Mouse (Mus musculus) CH12.LX (cell line): ENCODE data around the gene Hsd3b7. TPM values are rescaled to one million over a fixed set of nuclear protein-coding genes. Genes with fewer than 3 reads are reported as not detected.

Experiments used
- DNase-seq: peaks from one replicate; pipeline ENCODE4 v3.0.0-alpha.2; 2013; ENCODE audit errors: extremely low read depth
- H3K27ac ChIP-seq: 2 replicates; pipeline ENCODE4 v1.5.1; 2012; ENCODE audit warnings: low read depth, mild to moderate bottlenecking, control low read depth, moderate library complexity; ENCODE audit not compliant: insufficient read depth
- H3K27me3 ChIP-seq: replicated peaks from 2 replicates; pipeline ENCODE3; 2012; ENCODE audit warnings: inconsistent platforms
- H3K36me3 ChIP-seq, 2 experiments: replicated peaks in 1 of 2; 2 replicates each; pipeline versions ENCODE3 to v1.6.1; 2012; ENCODE audit warnings: inconsistent platforms in 1 of 2, low read length in 1 of 2, mild to moderate bottlenecking in 1 of 2, mixed read lengths in 1 of 2, moderate library complexity in 1 of 2; ENCODE audit not compliant: control insufficient read depth in 1 of 2, insufficient read depth in 1 of 2
- H3K4me1 ChIP-seq, 2 experiments: 2 replicates each; pipeline ENCODE4 v1.6.1; 2012; ENCODE audit warnings: inconsistent platforms in 1 of 2, moderate library complexity in 1 of 2; ENCODE audit not compliant: insufficient read depth in 2 of 2, control insufficient read depth in 1 of 2
- H3K4me2 ChIP-seq: 2 replicates; pipeline ENCODE4 v1.6.1; 2012; ENCODE audit warnings: low read depth, mild to moderate bottlenecking, control low read depth; ENCODE audit not compliant: poor library complexity, insufficient read depth, severe bottlenecking
- H3K4me3 ChIP-seq, 3 experiments: fragments of 150-350 bp in 1 of 3; sonication (generic) in 1 of 3; replicated peaks in 1 of 3; 2 replicates each; pipeline versions ENCODE3 to v1.5.1; 2011 to 2012; ENCODE audit warnings: low read depth in 2 of 3, low read length in 2 of 3, mild to moderate bottlenecking in 2 of 3, moderate library complexity in 2 of 3, control low read depth in 1 of 3, improper control_type of control experiment in 1 of 3, inconsistent platforms in 1 of 3, mixed read lengths in 1 of 3; ENCODE audit not compliant: poor library complexity in 1 of 3
- H3K79me2 ChIP-seq: replicated peaks from 2 replicates; pipeline ENCODE4 v1.6.1; 2012; ENCODE audit warnings: mild to moderate bottlenecking, moderate library complexity; ENCODE audit not compliant: control insufficient read depth, poor library complexity, insufficient read depth, severe bottlenecking; ENCODE audit errors: extremely low read depth
- H3K9ac ChIP-seq: 2 replicates; pipeline ENCODE4 v1.6.1; 2012; ENCODE audit warnings: low read depth, mild to moderate bottlenecking, control low read depth, moderate library complexity; ENCODE audit not compliant: insufficient read depth
- H3K9me3 ChIP-seq: replicated peaks from 2 replicates; pipeline ENCODE3; 2012; ENCODE audit warnings: low read length, inconsistent platforms, mixed read lengths
- CHD2 ChIP-seq: IDR thresholded peaks from 2 replicates; pipeline ENCODE4 v1.6.1; 2011; ENCODE audit warnings: low read length, improper control_type of control experiment
- CTCF ChIP-seq, 2 experiments: IDR thresholded peaks in 1 of 2; conservative IDR thresholded peaks in 1 of 2; 2 replicates each; pipeline ENCODE4 v1.5.1; 2011 to 2012; ENCODE audit warnings: low read depth in 2 of 2, low read length in 2 of 2, improper control_type of control experiment in 1 of 2, inconsistent platforms in 1 of 2, mild to moderate bottlenecking in 1 of 2, moderate library complexity in 1 of 2
- E2F4 ChIP-seq: IDR thresholded peaks from 2 replicates; pipeline ENCODE4 v1.6.1; 2011; ENCODE audit warnings: low read depth, low read length, improper control_type of control experiment; ENCODE audit not compliant: insufficient replicate concordance
- ELF1 ChIP-seq: IDR thresholded peaks from 2 replicates; pipeline ENCODE4 v1.6.1; 2014; ENCODE audit warnings: low read depth, mild to moderate bottlenecking, inconsistent platforms, low read length, improper control_type of control experiment
- GABPA ChIP-seq: IDR thresholded peaks from 2 replicates; pipeline ENCODE4 v1.6.1; 2012; ENCODE audit warnings: low read depth, low read length, improper control_type of control experiment, inconsistent platforms; ENCODE audit not compliant: insufficient replicate concordance
- HCFC1 ChIP-seq: IDR thresholded peaks from 2 replicates; pipeline ENCODE4 v1.6.1; 2012; ENCODE audit warnings: low read depth, mild to moderate bottlenecking, inconsistent platforms, low read length, improper control_type of control experiment
- JUND ChIP-seq: conservative IDR thresholded peaks from 2 replicates; pipeline ENCODE4 v1.6.1; 2011; ENCODE audit warnings: low read depth, low read length, improper control_type of control experiment
- MYC ChIP-seq: IDR thresholded peaks from 2 replicates; pipeline ENCODE4 v1.6.1; 2011; ENCODE audit warnings: low read depth, mild to moderate bottlenecking, improper control_type of control experiment, low read length
- NELFE ChIP-seq: IDR thresholded peaks from 2 replicates; pipeline ENCODE4 v1.6.1; 2011; ENCODE audit warnings: low read depth, low read length, improper control_type of control experiment
- POLR2AphosphoS2 ChIP-seq: IDR thresholded peaks from 2 replicates; pipeline ENCODE4 v1.6.1; 2011; ENCODE audit warnings: low read depth, low read length, improper control_type of control experiment
- RAD21 ChIP-seq: IDR thresholded peaks from 2 replicates; pipeline ENCODE4 v1.6.1; 2011; ENCODE audit warnings: low read depth, mild to moderate bottlenecking, low read length, improper control_type of control experiment, moderate library complexity
- SMC3 ChIP-seq: IDR thresholded peaks from 2 replicates; pipeline ENCODE4 v1.6.1; 2011; ENCODE audit warnings: low read depth, low read length, improper control_type of control experiment
- UBTF ChIP-seq: IDR thresholded peaks from 2 replicates; pipeline ENCODE4 v1.6.1; 2012; ENCODE audit warnings: low read depth, mild to moderate bottlenecking, inconsistent platforms, low read length, improper control_type of control experiment, moderate library complexity
- ZC3H11A ChIP-seq: IDR thresholded peaks from 2 replicates; pipeline ENCODE4 v1.6.1; 2012; ENCODE audit warnings: low read depth, mild to moderate bottlenecking, inconsistent platforms, low read length, improper control_type of control experiment
- ZKSCAN1 ChIP-seq: IDR thresholded peaks from 2 replicates; pipeline ENCODE4 v1.6.1; 2012; ENCODE audit warnings: low read depth, inconsistent platforms, low read length, improper control_type of control experiment, borderline replicate concordance
- ZNF384 ChIP-seq: IDR thresholded peaks from 2 replicates; pipeline ENCODE4 v1.6.1; 2012; ENCODE audit warnings: low read depth, low read length, improper control_type of control experiment, inconsistent platforms
- dilution Hi-C: fragments of 300-500 bp; cut with MboI; formaldehyde crosslinking; loops from 2 replicates; pipeline ENCODE4 v1.14.3; 2020; ENCODE audit warnings: low sequenced_read_pairs; ENCODE audit not compliant: extremely low pct_unique_long_range_greater_than_20kb, extremely low pct_ligation_motif_present
- in situ Hi-C: fragments of 300-500 bp; cut with MboI; formaldehyde crosslinking; loops from 3 replicates; pipeline ENCODE4 v1.14.3; 2019; ENCODE audit warnings: low sequenced_read_pairs, low pct_ligation_motif_present, low pct_unique_long_range_greater_than_20kb, mixed read lengths
- polyA plus RNA-seq: library from polyadenylated mRNA; unstranded; fragments of >175 nt; gene quantifications from 2 replicates; pipeline ENCODE4 v1.2.1, GENCODE M21; 2012; ENCODE audit warnings: low read depth; ENCODE audit not compliant: insufficient read length
- total RNA-seq, 2 experiments: library from RNA; depleted of rRNA; stranded (reverse); fragments of 300-350 nt in 1 of 2; fragments of >200 nt in 1 of 2; gene quantifications; 2 replicates each; pipeline ENCODE4 v1.2.3; 2012 to 2014

The Hsd3b7 gene
- total and polyA plus RNA-seq, 3 experiments: 0.99 to 6.8 (median 4.2) TPM

DNA sequence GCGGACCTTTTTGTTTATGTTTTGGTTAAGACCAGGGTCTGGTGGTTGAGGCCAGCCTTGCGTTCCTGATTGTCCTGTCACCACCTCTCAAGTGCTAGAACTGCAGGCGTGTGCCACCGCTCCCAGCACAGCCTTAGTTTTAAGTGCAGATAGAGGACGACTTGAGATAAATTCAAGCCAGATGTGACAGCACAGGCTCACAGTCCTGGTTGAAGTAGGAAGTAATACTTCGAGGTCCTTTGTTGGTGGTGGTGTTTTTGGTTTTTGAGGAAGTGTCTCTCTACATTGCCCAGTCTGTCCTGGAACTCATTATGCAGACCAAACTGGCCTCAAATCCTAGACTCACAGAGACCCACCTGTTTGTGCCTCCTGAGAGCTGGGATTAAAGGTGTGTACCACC, 40.7 kb upstream of the Hsd3b7 start:
- in situ Hi-C loops: loop anchor here (5.0 to 25.0 kb wide), 3 partner anchors 77 to 657 kb away; no protein-coding TSS in a partner anchor
- peaks cover 20 to 68% of the 10 kb centered on the region in 2 experiments for H3K36me3 ChIP-seq

DNA sequence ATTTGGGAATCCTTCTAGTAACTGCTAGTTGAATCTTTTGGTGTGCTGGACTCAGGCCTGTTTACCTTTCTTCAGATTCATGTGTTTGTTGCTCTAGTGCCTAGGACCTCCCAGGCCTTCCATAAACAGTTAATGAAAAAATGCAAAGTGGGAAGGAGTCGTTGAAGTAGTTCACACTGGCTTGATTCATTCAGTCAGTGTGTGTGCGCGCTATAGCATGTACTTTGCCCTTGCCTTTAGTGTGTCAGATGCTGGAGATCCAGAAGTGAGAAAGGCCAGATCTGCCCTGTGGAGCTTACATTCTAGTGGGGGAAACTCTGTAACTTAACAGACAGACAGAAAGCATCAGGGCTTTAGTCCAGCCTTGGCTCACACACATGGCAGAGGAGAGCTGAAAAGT, 39.9 kb upstream of the Hsd3b7 start:
- no peak overlapping the region for H3K9ac ChIP-seq
- TF ChIP-seq GABPA (no peak), HCFC1 (no peak), NELFE (no peak), POLR2AphosphoS2 (no peak), CTCF (conservative IDR thresholded peaks at IDR 0.05 in 1 of 2, IDR thresholded peaks at IDR 0.05 in 1 of 2; ENCODE audit: low read depth in 2 of 2, low read length in 2 of 2) (no peak)
- H3K4me1 ChIP-seq: peaks cover 0 to 38% of the 10 kb centered on the region in 2 experiments; a peak in 2 of 4 replicates
- H3K4me2 ChIP-seq: no peak overlapping the region
- DNase-seq: no peak
- H3K9me3 ChIP-seq: no peaks in the 10 kb centered on the region
- no peaks in the 10 kb centered on the region for H3K79me2 ChIP-seq
- no peak overlapping the region for H3K27ac ChIP-seq
- dilution Hi-C loops: no loop called here
- in situ Hi-C loops: loop anchor here (5.0 to 25.0 kb wide), 2 partner anchors 398 to 658 kb away; no protein-coding TSS in a partner anchor
- H3K36me3 ChIP-seq: peaks cover 24 to 67% of the 10 kb centered on the region in 2 experiments
- no peak overlapping the region for H3K4me3 ChIP-seq
- no peaks in the 10 kb centered on the region for H3K27me3 ChIP-seq

More for the DNA sequence above, 40.7 kb upstream of the Hsd3b7 start:
- TF ChIP-seq ZNF384 (no peak), CHD2 (no peak)
- no peak overlapping the region for H3K4me2 ChIP-seq
- H3K9me3 ChIP-seq: no peaks in the 10 kb centered on the region
- no peak overlapping the region for H3K9ac ChIP-seq
- no peaks in the 10 kb centered on the region for H3K27me3 ChIP-seq
- dilution Hi-C loops: no loop called here
- no peaks in the 10 kb centered on the region for H3K79me2 ChIP-seq
- no peak overlapping the region for H3K4me3 ChIP-seq
- H3K27ac ChIP-seq: no peak overlapping the region
- H3K4me1 ChIP-seq: peaks cover 0 to 38% of the 10 kb centered on the region in 2 experiments; a peak in 2 of 4 replicates
- DNase-seq: no peak

DNA sequence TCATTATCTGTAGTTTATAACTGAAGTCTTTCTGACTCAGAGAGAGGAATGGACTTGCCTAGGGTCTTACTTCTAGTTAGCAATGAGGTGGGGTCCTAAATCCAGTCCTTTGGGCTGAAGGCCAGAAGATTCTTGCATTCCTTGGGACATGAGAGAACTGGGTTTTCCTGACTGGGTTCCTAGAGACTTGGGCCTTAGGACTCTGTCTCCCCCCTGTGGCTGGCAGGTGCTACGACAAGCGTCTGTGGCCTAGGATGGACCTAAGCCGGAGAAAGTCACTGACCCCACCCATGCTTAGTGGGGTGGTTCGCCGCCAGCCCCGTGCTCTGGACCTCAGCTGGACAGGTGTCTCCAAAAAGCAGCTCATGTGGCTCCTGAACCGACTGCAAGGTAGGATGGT, 39.4 kb upstream of the Hsd3b7 start:
- DNase-seq: peak; percentile 57
- H3K27me3 ChIP-seq: no peaks in the 10 kb centered on the region
- no peaks in the 10 kb centered on the region for H3K9me3 ChIP-seq
- no peak overlapping the region for H3K9ac ChIP-seq
- dilution Hi-C loops: no loop called here
- TF ChIP-seq UBTF (no peak), CTCF (conservative IDR thresholded peaks at IDR 0.05 in 1 of 2, IDR thresholded peaks at IDR 0.05 in 1 of 2; ENCODE audit: low read depth in 2 of 2, low read length in 2 of 2) (peak; percentile 88 to 93), JUND (no peak), GABPA (no peak), ELF1 (no peak), SMC3 (peak; percentile 91), E2F4 (no peak), ZC3H11A (peak; percentile 61), ZKSCAN1 (no peak), MYC (peak; percentile 17; the same call in 1 of the 2 replicates), RAD21 (peak; percentile 85)
- no peaks in the 10 kb centered on the region for H3K79me2 ChIP-seq
- peaks cover 0 to 42% of the 10 kb centered on the region in 2 experiments; a peak in 2 of 4 replicates for H3K4me1 ChIP-seq
- in situ Hi-C loops: loop anchor here (5.0 to 25.0 kb wide), 2 partner anchors 399 to 659 kb away; no protein-coding TSS in a partner anchor
- no peak overlapping the region for H3K4me3 ChIP-seq
- no peak overlapping the region for H3K4me2 ChIP-seq
- H3K27ac ChIP-seq: no peak overlapping the region
- H3K36me3 ChIP-seq: peaks cover 24 to 67% of the 10 kb centered on the region in 2 experiments
